Mouse (Mus musculus): ENCODE results near the gene Sptbn2.

Gene Sptbn2

DNA sequence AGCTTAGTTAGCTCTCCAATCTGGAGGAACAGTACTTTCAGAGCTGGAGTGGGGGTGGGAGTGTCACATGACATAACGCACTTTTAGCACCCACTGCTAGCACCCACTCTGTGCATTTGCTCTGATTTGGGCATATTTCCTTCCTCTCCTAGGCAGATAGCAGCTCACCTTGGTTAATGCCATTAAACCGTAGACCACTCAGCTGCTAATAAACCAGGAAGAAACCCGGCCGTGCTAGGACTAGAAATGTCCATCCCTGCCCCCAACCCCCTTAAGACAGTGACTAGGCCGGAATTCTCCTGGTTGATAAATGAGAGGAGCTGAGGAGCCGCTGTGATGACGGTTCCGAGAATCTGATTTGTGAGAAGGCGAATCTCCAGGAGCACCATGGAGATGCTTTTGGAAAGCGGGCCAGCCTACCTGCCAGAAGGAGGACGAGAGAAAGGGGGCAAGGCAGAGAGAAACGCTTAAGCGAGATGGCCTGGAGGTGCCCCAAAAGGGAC is at the start of gene Sptbn2:
Sptbn2 (plus strand) TSS at position 70 of the 503 bp plus-strand sequence.
- no peak for DNase-seq

GRCm38 (mm10) chr19:4666815-4667214 is 44.2 kb upstream of the Sptbn2 start:
- DNase-seq = no peak

GRCm38 (mm10) chr19:4670776-4671175 is 40.2 kb upstream of the Sptbn2 start:
- no peak for DNase-seq

GRCm38 (mm10) chr19:4672401-4672800 is 38.6 kb upstream of the Sptbn2 start:
- DNase-seq = no peak

DNA sequence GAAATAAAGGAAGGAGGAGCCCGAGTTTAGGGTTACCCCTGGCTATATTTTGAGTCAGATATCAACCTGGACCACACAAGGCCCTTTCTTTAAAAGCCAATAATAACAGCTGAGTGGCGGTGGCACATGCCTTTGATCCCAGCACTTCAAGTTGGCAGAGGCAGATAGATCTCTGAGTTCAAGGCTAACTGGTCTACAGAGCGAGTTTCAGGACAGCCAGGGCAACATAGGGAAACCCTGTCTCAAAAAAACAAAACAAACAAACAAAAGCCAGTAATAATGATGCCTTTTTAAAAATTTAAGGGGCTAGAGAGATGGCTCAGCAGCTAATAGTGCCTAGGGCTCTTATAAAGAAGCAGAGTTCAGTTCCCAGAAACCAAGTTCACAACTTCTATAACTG is 16.6 kb upstream of the Sptbn2 start:
- DNase-seq = no peak

GRCm38 (mm10) chr19:4697121-4697520 is 13.8 kb upstream of the Sptbn2 start:
- no peak for DNase-seq

DNA sequence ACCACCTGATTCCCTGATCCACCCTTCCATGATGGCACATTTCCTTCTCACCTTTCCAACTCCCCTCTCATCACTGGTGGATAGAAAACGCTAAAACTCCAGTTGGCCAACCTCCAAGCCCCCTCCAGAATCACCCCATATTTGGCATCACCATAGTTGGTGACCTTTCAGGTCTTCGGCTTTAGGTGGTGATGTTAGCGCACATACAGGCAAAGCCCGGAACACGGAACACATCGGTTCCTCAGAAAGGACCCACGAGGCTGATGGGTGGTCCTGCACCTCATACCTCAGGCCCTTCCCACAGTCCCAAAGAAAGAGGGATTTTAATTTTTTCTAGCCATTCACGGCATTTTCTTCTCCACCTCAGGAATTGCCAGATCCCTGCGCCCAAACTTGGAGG is 13.2 kb upstream of the Sptbn2 start:
- no peak for DNase-seq

GRCm38 (mm10) chr19:4698205-4698677 is 12.7 kb upstream of the Sptbn2 start, which contains the start of gene Gm960:
Gene Gm960 (minus strand): TSS chr19:4698668.
- peak in 1 of 2 experiments; percentile 32 for DNase-seq

DNA sequence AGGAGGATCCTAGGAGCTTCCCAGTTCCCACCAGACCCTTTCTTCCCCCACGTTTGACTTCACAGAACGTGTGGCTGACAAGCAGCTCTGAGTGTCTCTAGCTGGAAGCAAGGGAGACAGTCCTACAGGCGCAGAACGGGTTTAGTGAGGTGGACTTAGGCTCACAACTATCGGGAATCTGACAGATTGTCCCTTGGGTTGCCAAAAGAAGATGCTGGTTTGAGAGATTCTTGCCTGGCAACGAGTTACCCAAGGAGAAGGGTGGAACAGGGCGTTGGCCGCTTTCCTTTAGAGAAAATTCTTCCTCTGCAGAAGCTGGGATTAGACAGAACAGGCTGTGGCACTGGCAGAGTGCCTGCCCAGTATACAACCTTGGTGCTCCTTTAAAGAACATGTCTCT is 12.1 kb upstream of the Sptbn2 start:
- no peak for DNase-seq

GRCm38 (mm10) chr19:4699821-4700220 is 11.1 kb upstream of the Sptbn2 start:
- DNase-seq = no peak

GRCm38 (mm10) chr19:4700656-4701055 is 10.3 kb upstream of the Sptbn2 start:
- DNase-seq = no peak

DNA sequence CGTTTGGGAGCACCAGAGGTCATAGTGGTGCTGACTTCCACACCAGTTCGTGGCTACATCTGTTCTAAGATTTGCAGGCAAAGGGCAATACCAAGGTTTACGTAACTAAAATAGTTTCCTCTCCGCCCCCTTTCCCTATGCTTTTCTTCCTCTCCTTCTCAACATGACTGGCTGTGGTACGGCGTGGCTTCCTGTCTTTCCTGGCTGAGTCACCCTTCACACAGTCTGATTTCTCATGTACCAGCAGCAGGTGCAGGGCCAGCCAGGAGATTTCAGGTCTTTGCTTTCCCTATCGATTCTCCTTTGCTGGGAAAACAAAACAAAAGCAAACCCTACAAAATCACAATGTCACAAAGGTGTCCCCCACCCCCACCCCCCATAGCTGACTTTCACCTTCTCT is 9.7 kb upstream of the Sptbn2 start:
- no peak for DNase-seq

- no peak for DNase-seq
Measured at GRCm38 (mm10) chr19:4708765-4709164, 2.2 kb upstream of the Sptbn2 start.

GRCm38 (mm10) chr19:4711601-4712155 is 711 bp downstream of the Sptbn2 start:
- no peak for DNase-seq

DNA sequence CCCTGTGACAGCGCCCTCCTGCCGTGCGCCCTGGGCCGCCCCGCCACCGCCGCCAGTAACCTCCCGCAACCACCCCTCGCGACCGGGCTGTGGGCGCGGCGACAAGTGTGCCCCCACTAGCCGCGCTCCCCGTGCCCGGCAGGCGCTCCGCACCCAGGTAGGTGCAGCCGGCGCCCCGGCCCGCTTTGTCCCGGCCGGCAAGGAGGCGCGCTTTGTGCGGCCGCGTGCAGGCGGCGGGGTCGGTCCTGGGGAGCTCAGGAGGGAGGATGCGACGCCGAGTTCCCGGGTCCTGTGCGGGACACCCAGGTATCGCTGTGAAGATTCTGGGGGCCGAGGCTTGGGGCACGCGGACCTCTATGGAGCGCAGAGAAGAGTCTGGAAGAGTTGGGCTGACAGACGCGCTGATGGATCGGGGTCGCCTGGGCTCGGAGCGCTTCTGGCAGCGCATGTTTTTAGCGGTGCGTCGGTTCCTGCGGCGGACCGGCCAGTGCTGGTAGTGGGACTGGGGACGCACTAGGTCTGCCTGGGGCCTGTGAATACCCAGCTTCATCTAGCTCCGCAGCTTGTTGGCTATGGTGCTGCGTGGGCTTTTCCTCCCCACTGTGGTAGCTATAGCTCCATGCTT is 1.3 kb downstream of the Sptbn2 start:
- no peak for DNase-seq

DNA sequence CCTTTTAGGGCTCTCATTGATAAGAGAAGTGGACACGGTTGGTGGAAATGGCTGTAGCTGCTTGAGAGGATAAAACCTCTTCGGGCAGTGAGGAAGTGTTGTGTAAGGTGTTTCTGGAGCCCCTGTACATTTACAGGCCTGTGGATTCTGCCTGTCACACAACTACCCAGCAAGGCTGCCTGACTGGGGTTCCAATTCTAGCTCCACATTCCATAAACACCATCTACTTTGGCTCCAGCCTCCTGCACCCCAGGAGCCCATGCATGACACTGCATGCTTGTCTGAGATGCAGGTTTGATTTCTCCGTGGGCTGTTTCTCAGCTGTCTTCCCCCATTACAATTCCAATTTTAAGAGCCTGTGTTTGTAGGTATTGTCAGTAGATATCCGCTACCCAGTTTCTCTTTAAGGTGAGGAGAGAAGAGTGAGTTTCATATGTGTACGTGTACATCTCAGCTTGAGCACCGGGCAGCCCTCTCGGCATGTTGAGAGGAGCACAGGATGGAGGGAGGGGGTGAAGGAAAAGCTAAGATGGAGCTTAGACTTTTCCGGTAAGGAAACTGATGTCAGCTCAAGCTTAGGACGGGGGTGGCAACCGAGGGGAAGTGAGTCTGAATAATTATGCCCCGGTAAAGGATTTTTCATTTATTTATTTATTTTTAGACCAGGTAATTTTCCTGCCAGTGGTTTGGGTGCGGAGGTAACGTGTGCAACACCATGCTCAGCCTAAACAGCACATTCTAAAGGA is 2.0 kb downstream of the Sptbn2 start:
- DNase-seq = no peak

DNA sequence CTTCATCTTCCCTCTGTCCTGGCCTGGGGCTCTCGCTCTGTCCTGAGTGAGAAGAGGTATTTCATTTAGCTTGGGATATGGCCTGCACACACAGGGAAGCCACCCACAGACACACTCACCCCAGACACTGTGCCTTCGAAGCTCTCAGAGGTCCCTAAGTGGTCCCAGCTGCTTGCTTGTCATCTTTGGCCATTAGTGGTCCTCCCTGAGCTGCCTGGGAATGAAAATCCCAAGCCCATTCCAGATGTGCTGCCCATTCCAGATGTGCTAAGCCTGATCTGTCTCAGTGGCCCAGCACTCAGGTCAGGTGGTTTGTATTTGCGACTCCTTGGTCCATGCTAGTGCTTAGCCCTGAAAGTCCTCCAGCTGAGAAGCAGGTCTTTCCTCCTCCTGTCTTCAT is 2.9 kb downstream of the Sptbn2 start:
- DNase-seq = no peak

DNA sequence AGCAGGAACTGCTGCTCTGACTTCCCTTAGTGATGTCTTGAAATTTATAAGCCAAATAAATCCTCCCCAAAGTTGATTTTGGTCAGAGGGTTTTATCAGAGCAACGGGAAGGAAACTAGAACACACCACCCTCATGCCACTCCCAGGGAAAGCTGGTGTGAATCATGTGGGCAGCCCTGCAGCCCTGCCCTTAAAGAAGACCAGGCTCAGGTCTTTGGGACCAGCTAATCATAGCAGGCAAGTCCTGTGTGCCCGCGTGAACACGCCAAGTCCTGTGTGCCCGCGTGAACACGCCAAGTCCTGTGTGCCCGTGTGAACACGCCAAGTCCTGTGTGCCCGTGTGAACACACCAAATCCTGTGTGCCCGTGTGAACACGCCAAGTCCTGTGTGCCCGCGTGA is 5.8 kb downstream of the Sptbn2 start:
- no peak for DNase-seq

- no peak for DNase-seq
Measured at GRCm38 (mm10) chr19:4717281-4717680, 6.3 kb downstream of the Sptbn2 start.

DNA sequence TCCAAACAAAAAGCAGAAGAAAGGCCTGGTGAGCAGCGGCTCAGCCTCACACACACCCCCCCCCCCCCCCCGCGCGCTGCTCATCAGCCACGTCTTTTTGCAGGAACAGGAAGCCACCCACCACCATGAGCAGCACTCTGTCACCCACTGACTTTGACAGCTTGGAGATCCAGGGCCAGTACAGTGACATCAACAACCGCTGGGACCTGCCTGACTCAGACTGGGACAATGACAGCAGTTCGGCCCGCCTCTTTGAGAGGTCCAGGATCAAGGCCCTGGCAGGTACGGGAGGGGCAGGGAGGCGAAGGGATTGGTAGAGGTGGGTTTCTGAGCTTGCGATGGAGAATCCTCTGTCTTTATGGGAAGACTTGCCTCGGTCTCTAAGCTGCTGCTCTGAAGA is 7.7 kb downstream of the Sptbn2 start:
- DNase-seq = no peak

DNA sequence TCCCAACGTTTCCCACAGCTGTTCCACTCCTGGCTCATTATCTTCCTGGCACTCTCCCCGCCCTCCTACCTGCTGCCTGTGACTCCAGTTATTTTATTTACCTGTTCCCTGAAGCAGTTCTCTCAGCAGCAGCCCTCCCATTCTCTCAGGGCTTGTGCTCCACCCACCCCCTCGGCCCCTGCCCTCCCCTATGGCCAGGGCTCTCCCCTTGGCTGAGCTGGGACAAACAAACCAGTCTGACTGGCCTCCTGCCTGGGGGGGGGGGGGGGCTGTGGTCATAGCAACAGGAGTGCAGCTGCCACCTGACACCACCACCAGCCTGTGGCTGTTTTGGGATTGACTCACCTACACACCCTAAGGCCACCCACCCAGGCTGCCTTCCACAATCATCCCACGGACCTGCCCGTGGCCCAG is 8.4 kb downstream of the Sptbn2 start:
- no peak for DNase-seq

GRCm38 (mm10) chr19:4720112-4720511 is 9.1 kb downstream of the Sptbn2 start:
- DNase-seq = no peak

GRCm38 (mm10) chr19:4720671-4721244 is 9.8 kb downstream of the Sptbn2 start:
- DNase-seq = no peak

DNA sequence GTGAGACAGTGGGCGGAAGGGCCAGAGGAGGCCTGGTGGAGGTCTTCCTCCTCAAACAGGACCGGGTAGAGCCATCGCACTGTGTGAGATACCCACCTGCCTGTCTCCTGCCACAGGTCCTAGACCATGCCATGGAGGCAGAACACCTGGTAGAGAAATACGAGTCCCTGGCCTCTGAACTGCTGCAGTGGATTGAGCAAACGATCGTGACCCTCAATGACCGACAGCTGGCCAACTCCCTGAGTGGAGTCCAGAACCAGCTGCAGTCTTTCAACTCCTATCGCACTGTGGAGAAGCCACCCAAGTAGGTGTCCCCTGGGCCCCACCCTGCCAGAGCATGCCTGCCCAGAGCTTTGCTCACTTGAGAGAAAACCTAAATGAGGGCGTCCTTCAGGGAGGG is 18.2 kb downstream of the Sptbn2 start:
- DNase-seq = no peak
